Mouse (Mus musculus) brain, embryonic 14.5 days (tissue): ENCODE results near the gene Dpf3.

Experiments
- CTCF ChIP-seq: fragments of 200-500 bp; IDR thresholded peaks from 2 replicates; pipeline ENCODE4 v1.5.1; 2012; ENCODE audit warnings: inconsistent platforms, mild to moderate bottlenecking, moderate library complexity, borderline replicate concordance; ENCODE audit not compliant: insufficient read depth, insufficient read length; ENCODE audit errors: extremely low read depth
- POLR2A ChIP-seq: fragments of 200-500 bp; IDR thresholded peaks from 2 replicates; pipeline ENCODE4 v1.6.1; 2012; ENCODE audit warnings: mild to moderate bottlenecking, inconsistent platforms, borderline replicate concordance; ENCODE audit not compliant: poor library complexity, insufficient read depth, insufficient read length, severe bottlenecking; ENCODE audit errors: extremely low read depth

DNA sequence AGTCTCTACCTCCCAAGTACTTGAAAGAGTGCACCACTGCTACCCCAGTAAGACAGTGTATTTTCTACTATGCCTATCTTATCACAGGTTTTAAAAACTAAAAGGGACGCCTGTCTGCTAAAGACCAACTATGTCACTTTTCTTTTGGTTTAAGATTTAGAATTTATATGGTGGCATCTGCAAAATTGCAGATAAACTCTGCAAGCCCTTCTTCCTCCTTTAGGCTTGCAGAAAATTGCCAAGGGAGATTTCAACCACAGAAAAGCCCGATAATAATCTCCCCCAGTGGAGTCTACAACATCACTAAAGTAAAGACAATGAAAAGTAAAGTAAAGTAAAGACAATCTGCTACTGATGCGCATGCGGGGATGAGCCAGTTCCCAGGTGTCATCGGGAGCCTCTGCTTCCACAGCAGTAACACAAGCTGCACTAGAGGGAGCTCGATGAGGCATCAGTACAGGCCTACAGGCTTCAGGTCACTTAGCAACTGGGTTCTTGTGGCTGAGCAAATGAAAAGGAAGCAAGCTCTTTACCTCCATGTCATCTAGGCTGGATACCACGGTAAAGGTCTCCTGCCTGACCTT, 7.6 kb downstream of the Dpf3 start:
- TF ChIP-seq POLR2A (no peak), CTCF (no peak)
